Mouse (Mus musculus) urinary bladder, adult 2 months (tissue): ENCODE measurements around the gene Gopc. TPM values are rescaled to one million over a fixed set of nuclear protein-coding genes. Genes with fewer than 3 reads are reported as not detected.
"Not testable (repeated sequence)": the region's sequence is repeated elsewhere in the genome, so short reads cannot be mapped to it uniquely, and the experiment has no call there.

Experiments used
- DNase-seq: peaks from one replicate; pipeline ENCODE4 v3.0.0; 2022; ENCODE audit warnings: low spot score
- polyA plus RNA-seq: library from polyadenylated mRNA; depleted of rRNA; stranded (reverse); fragments of >200 nt; gene quantifications from 2 replicates; pipeline ENCODE4 v1.2.3, GENCODE M21; 2012; rRNA removed

Gopc gene
- polyA plus RNA-seq, 1 experiment, result 14.2 TPM

GRCm38 (mm10) chr10:52298568-52298967, 83.4 kb downstream of the Gopc start:
- DNase-seq, result not testable (repeated sequence)

DNA sequence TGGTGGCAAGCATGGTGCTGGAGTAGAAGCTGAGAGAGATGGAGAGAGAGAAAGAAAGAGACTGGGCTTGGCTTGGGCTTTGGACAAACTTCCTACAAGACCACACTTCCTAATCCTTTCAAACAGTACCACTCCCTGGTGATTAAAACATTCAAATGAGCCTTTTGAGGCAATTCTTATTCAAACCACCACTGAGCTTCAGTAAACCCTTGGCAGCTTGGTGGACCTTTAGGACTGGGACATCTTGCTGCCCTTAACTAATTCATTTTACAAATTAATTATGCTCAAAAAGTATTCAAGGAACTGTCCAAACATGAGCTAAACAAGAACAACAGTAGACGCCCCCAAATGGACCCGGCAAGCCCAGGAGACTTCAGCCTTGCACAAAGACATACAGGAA, 86.0 kb downstream of the Gopc start:
- no peak for DNase-seq

DNA sequence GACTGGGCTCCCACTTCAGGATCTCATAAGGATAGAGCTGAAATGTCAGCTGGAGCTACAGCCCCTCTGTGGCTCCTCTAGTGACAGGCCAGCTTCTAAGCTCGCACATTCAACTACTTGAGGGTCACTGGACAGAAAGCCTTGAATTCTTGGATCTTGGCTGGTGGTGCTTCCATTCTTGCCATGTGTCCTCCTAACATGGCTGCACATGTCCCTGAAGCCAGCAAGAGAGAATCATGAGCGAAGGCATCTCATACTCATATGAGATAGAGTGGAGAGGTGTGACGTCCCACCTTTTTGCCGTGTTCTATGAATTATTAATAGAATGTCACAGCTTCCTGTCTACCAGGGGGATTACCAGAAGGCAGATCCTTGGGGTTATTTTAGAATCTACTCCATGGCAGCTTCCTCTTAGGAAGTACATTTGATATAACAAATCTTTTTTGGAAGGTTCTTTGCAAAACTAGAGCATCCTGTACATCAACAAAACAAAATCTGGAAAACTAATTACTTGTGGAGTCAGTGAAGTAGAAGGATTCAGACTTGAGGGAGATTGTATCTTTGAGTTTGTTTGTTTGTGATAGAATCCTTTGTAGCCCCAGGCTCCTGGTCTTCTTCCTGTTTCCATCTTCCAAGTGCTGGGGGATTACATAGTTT, 87.9 kb downstream of the Gopc start:
- DNase-seq, result no peak

DNA sequence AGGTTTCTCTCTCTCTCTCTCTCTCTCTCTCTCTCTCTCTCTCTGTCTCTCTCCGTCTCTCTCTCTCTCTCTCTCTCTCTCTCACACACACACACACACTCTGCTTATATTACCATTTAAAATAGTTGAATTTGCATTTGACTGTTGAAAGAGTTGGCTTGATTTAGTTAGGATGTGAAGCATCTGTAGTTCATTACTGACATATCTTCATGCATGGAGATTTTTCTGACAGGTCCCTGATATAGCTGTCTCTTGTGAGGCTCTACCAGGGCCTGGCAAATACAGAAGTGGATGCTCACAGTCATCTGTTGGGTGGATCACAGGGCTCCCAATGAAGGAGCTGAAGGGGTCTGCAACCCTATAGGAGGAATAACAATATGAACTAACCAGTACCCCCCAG, 89.5 kb downstream of the Gopc start:
- DNase-seq, result not testable (repeated sequence)

DNA sequence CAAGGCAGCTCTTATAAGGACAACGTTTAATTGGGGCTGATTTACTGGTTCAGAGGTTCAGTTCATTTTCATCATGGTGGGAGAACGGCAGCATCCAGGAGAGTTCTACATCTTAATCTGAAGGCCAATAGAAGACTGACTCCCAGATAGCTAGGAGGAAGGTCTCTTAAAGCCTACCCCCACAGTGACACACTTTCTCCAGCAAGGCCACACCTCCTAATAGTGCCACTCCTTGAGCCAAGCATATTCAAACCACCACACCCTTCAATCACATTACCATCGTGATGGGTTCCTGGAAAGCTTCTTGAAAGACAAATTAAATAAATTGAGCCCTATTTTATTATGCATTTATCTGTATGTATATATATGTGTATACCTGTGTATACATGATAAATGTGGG, 92.7 kb downstream of the Gopc start:
- DNase-seq, result no peak

DNA sequence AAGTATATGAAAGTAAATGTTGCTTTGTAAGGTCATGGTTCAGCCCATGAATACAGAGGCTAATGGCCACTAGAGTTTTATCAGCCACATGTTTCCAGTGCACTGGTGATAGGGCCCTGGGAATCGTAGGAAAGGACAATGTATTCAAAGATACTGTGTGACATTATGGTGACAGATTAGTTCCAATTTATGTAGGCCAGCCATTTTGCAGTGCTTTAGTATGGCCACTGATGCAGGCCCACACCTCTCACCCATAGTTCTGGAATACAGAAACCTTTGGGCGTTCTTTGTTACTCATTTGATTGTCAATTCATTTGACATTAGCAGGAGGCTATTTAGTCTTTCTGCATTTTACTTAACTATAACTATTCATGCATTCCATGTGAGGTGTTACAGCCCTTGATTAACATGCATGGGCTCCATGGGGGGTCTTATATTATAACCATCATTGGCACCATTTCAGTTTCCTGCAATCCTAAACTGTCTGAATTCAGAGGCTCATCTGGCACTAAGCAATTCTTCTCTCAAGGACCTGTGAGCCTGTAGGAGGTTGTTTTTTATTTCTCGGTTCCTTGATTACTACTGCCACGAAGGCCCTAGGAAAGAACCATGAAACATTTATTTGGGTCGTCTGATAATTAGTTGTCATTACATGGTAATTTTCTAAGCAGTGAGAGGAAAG, 93.9 kb downstream of the Gopc start:
- DNase-seq, result no peak

Other genes starting within 250 kb of the Gopc start
- not detected in 2 replicates for gene Ros1, start 186.9 kb downstream of the Gopc start, polyA plus RNA-seq
- 5.3 and 5.4 TPM in 2 replicates for gene Dcbld1, start 148.5 kb downstream of the Gopc start, polyA plus RNA-seq
- not detected in 2 replicates for gene Gm26741, start 23.4 kb downstream of the Gopc start, polyA plus RNA-seq
- 0.11 and 0.13 TPM in 2 replicates for gene Nepn, start 6.8 kb upstream of the Gopc start, polyA plus RNA-seq
- 19.6 and 22.7 TPM in 2 replicates for gene Nus1, start 35.4 kb upstream of the Gopc start, polyA plus RNA-seq